Mouse (Mus musculus): Measurements from ENCODE around the gene Mepe.
A peak's percentile ranks its signal among the peaks of the same experiment; 100 is the strongest.

Mepe gene

GRCm38 (mm10) chr5:104357575-104357974 is 32.4 kb downstream of the Mepe start:
- no peak for DNase-seq

- DNase-seq: no peak
These were observed 33.5 kb downstream of the Mepe start for GRCm38 (mm10) chr5:104358592-104358991.

- no peak for DNase-seq
These were observed 34.1 kb downstream of the Mepe start for GRCm38 (mm10) chr5:104359257-104359656.

- DNase-seq: no peak
These were observed 45.5 kb downstream of the Mepe start for GRCm38 (mm10) chr5:104370580-104370979.

GRCm38 (mm10) chr5:104371284-104371683 is 46.2 kb downstream of the Mepe start:
- no peak for DNase-seq

- no peak for DNase-seq
These were observed 48.6 kb downstream of the Mepe start for GRCm38 (mm10) chr5:104373648-104374307.

GRCm38 (mm10) chr5:104374308-104374660 is 49.2 kb downstream of the Mepe start:
- DNase-seq: peak in 1 of 2 experiments; percentile 2

GRCm38 (mm10) chr5:104375132-104375531 is 50.0 kb downstream of the Mepe start:
- DNase-seq: no peak

- no peak for DNase-seq
These were observed 51.8 kb downstream of the Mepe start for GRCm38 (mm10) chr5:104376890-104377289.

- DNase-seq: no peak
These were observed 55.4 kb downstream of the Mepe start for GRCm38 (mm10) chr5:104380574-104380973.

- no peak for DNase-seq
These were observed 56.5 kb downstream of the Mepe start for GRCm38 (mm10) chr5:104381671-104382070.

GRCm38 (mm10) chr5:104384540-104384939 is 59.4 kb downstream of the Mepe start:
- DNase-seq: no peak

- no peak for DNase-seq
These were observed 60.4 kb downstream of the Mepe start for GRCm38 (mm10) chr5:104385521-104385920.

GRCm38 (mm10) chr5:104386908-104387307 is 61.8 kb downstream of the Mepe start:
- no peak for DNase-seq
